Mouse (Mus musculus): ENCODE results near the gene Pfkfb3. TPM values are rescaled to one million over a fixed set of nuclear protein-coding genes. Genes with fewer than 3 reads are reported as not detected.

Pfkfb3 gene
- polyA plus RNA-seq, 1 experiment from 2014 or later = 10.7 TPM

GRCm38 (mm10) chr2:11433353-11433752 is 120.5 kb downstream of the Pfkfb3 start:
- no peak overlapping the region for H3K27ac ChIP-seq
- no peaks in the 10 kb centered on the region for H3K36me3 ChIP-seq
- H3K4me1 ChIP-seq = peaks cover 9% of the 10 kb centered on the region
- no peak overlapping the region for H3K4me3 ChIP-seq
- no peak for DNase-seq (ENCODE audit: low spot score)
- H3K9me3 ChIP-seq (replicated peaks) = no peaks in the 10 kb centered on the region
- H3K27me3 ChIP-seq (ENCODE audit: low read depth, poor library complexity, severe bottlenecking) = no peaks in the 10 kb centered on the region
- WGBS = 88% methylated on average over 5 of the region's 5 CpGs

GRCm38 (mm10) chr2:11429538-11429937 is 124.3 kb downstream of the Pfkfb3 start:
- Histone ChIP-seq H3K27me3 (ENCODE audit: low read depth, poor library complexity, severe bottlenecking) (no peaks in the 10 kb centered on the region), H3K9me3 (replicated peaks) (no peaks in the 10 kb centered on the region), H3K27ac (peak overlapping the region; percentile 59; the same call in 1 of the 2 replicates), H3K4me3 (no peak overlapping the region), H3K36me3 (no peaks in the 10 kb centered on the region), H3K4me1 (peaks cover 16% of the 10 kb centered on the region)
- 17% methylated on average over 3 of the region's 3 CpGs for WGBS
- peak; percentile 39 for DNase-seq (ENCODE audit: low spot score)

GRCm38 (mm10) chr2:11428621-11429020 is 125.3 kb downstream of the Pfkfb3 start:
- 91% methylated on average over 4 of the region's 4 CpGs for WGBS
- H3K4me1 ChIP-seq = peaks cover 16% of the 10 kb centered on the region
- no peak overlapping the region for H3K4me3 ChIP-seq
- no peaks in the 10 kb centered on the region for H3K36me3 ChIP-seq
- DNase-seq (ENCODE audit: low spot score) = no peak
- H3K27ac ChIP-seq = no peak overlapping the region
- H3K9me3 ChIP-seq (replicated peaks) = no peaks in the 10 kb centered on the region
- no peaks in the 10 kb centered on the region for H3K27me3 ChIP-seq (ENCODE audit: low read depth, poor library complexity, severe bottlenecking)

- Histone ChIP-seq H3K4me3 (no peak overlapping the region), H3K27ac (no peak overlapping the region), H3K4me1 (peaks cover 16% of the 10 kb centered on the region), H3K27me3 (ENCODE audit: low read depth, poor library complexity, severe bottlenecking) (no peaks in the 10 kb centered on the region), H3K36me3 (no peaks in the 10 kb centered on the region), H3K9me3 (replicated peaks) (no peaks in the 10 kb centered on the region)
- DNase-seq (ENCODE audit: low spot score) = no peak
- 90% methylated on average over 6 of the region's 6 CpGs for WGBS
Measured at GRCm38 (mm10) chr2:11427596-11427995, 126.3 kb downstream of the Pfkfb3 start.

GRCm38 (mm10) chr2:11426379-11426778 is 127.5 kb downstream of the Pfkfb3 start:
- no peak overlapping the region for H3K27ac ChIP-seq
- H3K4me1 ChIP-seq = peaks cover 16% of the 10 kb centered on the region
- 54% methylated on average over 3 of the region's 3 CpGs for WGBS
- no peaks in the 10 kb centered on the region for H3K27me3 ChIP-seq (ENCODE audit: low read depth, poor library complexity, severe bottlenecking)
- no peaks in the 10 kb centered on the region for H3K9me3 ChIP-seq (replicated peaks)
- no peak for DNase-seq (ENCODE audit: low spot score)
- H3K36me3 ChIP-seq = no peaks in the 10 kb centered on the region
- H3K4me3 ChIP-seq = no peak overlapping the region

GRCm38 (mm10) chr2:11425421-11426131 is 128.3 kb downstream of the Pfkfb3 start:
- H3K27me3 ChIP-seq (ENCODE audit: low read depth, poor library complexity, severe bottlenecking) = no peaks in the 10 kb centered on the region
- no peaks in the 10 kb centered on the region for H3K36me3 ChIP-seq
- H3K9me3 ChIP-seq (replicated peaks) = no peaks in the 10 kb centered on the region
- WGBS = 10% methylated on average over 5 of the region's 5 CpGs
- H3K27ac ChIP-seq = no peak overlapping the region
- H3K4me3 ChIP-seq = no peak overlapping the region
- no peak for DNase-seq (ENCODE audit: low spot score)
- H3K4me1 ChIP-seq = peaks cover 16% of the 10 kb centered on the region

- whole genome bisulfite sequencing = 85% methylated on average over 5 of the region's 5 CpGs
- Histone ChIP-seq H3K27me3 (ENCODE audit: low read depth, poor library complexity, severe bottlenecking) (no peaks in the 10 kb centered on the region), H3K36me3 (no peaks in the 10 kb centered on the region), H3K9me3 (replicated peaks) (no peaks in the 10 kb centered on the region), H3K4me1 (peaks cover 7% of the 10 kb centered on the region), H3K27ac (no peak overlapping the region), H3K4me3 (no peak overlapping the region)
- no peak for DNase-seq (ENCODE audit: low spot score)
Measured at GRCm38 (mm10) chr2:11424252-11424651, 129.6 kb downstream of the Pfkfb3 start.

GRCm38 (mm10) chr2:11423421-11423820 is 130.5 kb downstream of the Pfkfb3 start:
- Histone ChIP-seq H3K27ac (no peak overlapping the region), H3K27me3 (ENCODE audit: low read depth, poor library complexity, severe bottlenecking) (no peaks in the 10 kb centered on the region), H3K9me3 (replicated peaks) (no peaks in the 10 kb centered on the region), H3K36me3 (no peaks in the 10 kb centered on the region), H3K4me3 (no peak overlapping the region), H3K4me1 (peaks cover 7% of the 10 kb centered on the region)
- WGBS = 87% methylated on average over 2 of the region's 2 CpGs
- DNase-seq (ENCODE audit: low spot score) = no peak

- Histone ChIP-seq H3K27me3 (ENCODE audit: low read depth, poor library complexity, severe bottlenecking) (no peaks in the 10 kb centered on the region), H3K36me3 (no peaks in the 10 kb centered on the region), H3K4me1 (peaks cover 7% of the 10 kb centered on the region), H3K9me3 (replicated peaks) (no peaks in the 10 kb centered on the region), H3K27ac (no peak overlapping the region), H3K4me3 (no peak overlapping the region)
- DNase-seq (ENCODE audit: low spot score) = no peak
- 94% methylated on average over 3 of the region's 3 CpGs for WGBS
Measured at GRCm38 (mm10) chr2:11422384-11422783, 131.5 kb downstream of the Pfkfb3 start.

Other genes with a start within 250 kb of the Pfkfb3 start
- 190 and 195 TPM in 2 replicates for gene Rbm17, start 50.1 kb upstream of the Pfkfb3 start, polyA plus RNA-seq (2016; fragmentation: Nextera tagmentation; extraction: Ambion mirVana)
- gene Gm17490, start 72.2 kb upstream of the Pfkfb3 start, polyA plus RNA-seq (2016; fragmentation: Nextera tagmentation; extraction: Ambion mirVana) = not detected in 2 replicates
- not detected in 2 replicates for gene Il2ra, start 88.7 kb upstream of the Pfkfb3 start, polyA plus RNA-seq (2016; fragmentation: Nextera tagmentation; extraction: Ambion mirVana)
- 0.30 and 0.81 TPM in 2 replicates for gene Il15ra, start 151.2 kb upstream of the Pfkfb3 start, polyA plus RNA-seq (2016; fragmentation: Nextera tagmentation; extraction: Ambion mirVana)
- 98.9 and 118 TPM in 2 replicates for gene Fbh1, start 223.5 kb upstream of the Pfkfb3 start, polyA plus RNA-seq (2016; fragmentation: Nextera tagmentation; extraction: Ambion mirVana)
- gene Ankrd16, start 223.8 kb upstream of the Pfkfb3 start, polyA plus RNA-seq (2016; fragmentation: Nextera tagmentation; extraction: Ambion mirVana) = 38.6 and 51.9 TPM in 2 replicates